Mouse (Mus musculus) adrenal gland, adult (tissue): ENCODE data around the gene Spp2.
"Not testable (repeated sequence)": the region's sequence is repeated elsewhere in the genome, so short reads cannot be mapped to it uniquely, and the experiment has no call there.

Source experiments
- DNase-seq, 2 experiments: peaks; one replicate each; pipeline ENCODE4 v3.0.0; 2022 to 2023; ENCODE audit warnings: low spot score in 1 of 2; ENCODE audit not compliant: inconsistent age in 2 of 2

The Spp2 gene

DNA sequence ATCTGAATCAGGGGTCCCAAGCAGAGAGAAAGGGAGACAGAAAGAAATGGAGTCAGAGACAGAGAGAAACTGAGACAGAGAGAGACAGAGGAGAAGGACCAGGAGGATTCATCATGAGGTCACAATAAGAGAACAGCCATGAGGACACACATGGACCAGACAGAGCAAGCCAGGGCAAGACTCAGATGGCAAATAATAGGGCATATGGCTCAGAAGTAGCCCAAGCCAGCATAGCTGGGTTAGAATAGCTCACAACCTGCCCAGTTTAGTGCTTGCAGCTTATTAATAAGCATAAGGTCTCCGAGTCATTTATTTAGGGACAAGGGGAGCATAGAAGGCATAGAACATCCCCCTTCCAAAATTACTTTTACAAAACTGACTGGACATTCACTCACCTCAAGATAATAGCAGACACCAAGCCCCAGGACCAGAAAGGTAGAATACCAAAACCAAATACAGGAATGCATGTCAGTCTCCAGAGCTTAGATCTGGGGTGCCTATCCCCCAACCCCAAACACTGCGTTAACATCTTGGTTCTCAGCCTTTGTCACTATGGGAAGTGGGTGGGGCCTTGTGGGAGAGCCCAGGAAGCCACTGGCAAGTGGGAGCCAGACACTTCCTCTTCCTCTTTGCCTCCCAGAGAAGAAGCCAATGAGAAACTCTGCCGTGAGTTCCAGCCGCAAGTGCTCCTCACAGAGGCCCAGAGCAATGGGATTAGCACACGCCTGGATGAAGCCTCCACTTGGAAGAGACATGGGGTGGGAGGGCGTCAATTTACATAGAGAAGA is 26.5 kb downstream of the Spp2 start:
- no peak for DNase-seq

DNA sequence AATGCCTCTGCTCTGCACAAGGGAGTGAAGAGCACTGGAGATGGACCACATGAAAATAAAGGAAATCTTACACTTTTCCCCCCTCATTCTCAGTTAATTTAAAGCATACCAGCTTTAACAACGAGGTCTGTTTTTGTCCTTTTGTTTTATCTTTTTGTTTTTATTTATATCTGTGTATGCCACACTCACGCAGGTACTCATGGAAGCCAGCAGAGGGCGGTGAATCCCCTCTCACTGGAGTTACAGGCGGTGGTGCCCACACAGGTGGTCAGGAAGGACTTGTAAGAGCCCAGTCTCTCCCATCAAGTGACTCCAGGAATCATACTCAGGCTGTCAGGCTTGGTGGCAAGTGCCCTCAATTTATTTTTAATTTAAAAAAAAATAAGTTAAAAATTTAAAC is 27.3 kb downstream of the Spp2 start:
- no peak for DNase-seq

DNA sequence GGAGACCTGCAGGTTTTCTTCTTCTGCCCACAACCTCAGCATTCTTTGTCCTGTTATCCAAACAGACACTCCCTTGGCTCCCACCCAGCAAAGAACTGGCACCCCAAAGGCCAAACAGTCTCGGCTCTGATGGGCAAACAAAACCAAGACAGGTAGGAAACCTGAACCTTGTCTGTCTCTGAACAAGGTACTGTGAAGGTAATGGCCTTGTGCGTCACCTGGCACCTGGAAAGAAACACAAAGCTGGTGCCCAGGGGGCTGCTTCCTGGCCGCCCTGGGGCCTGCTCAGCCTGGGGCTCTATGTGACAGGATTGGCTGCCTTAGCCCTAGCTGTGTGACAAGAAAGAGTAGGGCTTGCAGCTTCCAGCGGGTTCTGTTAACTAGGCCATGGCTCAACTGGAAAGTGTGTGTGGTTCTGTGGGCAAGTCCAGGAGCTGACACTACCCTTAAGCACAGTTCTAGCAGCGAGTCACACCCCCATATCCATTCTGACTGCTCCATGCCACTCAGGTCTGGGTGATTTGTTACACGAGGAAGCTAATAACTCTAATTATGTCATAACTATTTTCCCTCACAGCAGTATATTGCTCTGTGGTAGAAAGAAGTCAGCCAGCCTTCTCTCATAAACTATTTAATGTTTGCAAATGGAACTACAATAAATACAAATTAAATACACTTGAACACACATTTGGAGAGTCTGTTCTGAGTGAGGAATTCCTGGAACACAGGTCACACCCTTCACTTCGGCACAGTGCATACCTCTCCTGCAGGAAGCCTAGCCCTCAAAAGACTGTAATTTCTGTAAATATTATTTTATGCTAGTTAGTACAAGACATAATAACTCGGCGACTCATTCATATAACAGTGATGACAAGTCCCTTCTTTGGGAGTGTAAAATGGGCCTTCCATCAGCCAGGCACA is 30.7 kb downstream of the Spp2 start:
- no peak for DNase-seq

DNA sequence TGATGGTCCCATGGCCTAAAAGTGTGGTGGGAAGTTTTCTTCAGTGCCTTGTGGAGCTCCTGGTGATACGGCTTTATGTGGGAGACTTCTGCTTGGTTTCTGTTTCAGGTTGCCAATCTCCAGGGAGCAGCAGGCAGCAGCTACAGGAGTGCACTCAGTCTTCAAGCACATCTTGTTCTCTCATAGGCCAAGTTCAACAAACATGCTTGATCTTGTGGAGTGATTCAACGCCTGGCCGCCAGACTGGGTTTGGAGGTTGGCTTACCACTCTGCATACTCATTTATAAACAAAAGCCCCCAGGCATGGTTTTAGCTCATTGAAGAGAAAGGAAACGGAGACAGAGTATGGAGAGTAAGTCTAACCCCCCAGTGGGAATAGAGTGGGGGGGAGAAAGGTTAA is 36.6 kb downstream of the Spp2 start:
- no peak for DNase-seq

DNA sequence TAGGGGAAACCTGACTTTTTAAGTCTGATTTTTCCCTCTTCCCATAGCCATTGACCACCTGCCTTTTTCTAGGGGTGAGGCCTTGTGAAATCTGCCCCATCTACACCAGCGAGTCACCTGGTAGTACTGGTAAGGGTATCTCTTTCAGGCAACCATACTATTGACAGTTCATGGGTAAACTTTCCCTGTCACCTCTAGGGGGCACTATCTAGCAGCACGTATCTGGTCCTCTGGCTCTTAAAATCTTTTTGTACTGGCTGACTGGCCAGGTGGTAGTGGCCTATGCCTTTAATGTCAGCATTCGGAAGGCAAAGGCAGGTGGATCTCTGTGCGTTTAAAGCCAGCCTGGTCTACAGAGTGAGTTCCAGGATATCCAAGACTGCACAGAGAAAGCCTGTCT is 38.6 kb downstream of the Spp2 start:
- DNase-seq, result peak in 1 of 2 experiments; percentile 57

DNA sequence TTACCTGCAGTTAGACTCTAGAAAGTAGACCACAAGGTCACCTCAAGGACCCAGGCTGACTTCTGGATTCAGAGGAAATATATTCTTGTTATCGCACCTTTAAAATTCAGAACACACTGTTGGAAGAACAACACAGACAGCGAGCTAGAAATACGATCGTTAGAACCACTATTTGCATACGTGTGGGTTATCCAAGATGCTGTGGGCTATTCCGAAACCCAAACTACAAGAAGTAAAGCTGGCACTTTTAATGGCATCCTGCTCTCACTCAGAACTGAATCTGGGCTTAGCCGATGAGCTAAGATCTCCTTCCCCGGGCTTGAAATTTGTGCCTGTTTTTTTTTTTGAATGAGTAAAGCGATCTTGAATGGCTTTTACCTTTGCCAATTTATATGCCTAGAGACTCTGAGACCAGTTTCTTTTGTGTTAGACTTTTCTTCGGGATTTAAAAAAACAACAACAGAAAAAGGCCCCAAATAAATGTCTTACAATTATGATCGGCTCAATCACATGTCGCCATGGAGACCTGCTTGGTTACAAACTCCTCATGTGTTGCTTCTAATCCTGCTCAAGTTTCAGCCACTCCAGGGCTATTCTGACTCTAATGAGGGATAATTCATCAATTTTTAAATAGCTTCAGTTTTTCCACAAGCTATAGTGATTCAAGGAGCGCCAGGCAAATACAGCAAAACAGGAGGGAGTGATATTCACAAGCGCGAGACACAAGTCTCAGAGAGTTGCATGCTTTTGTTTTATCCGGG is 39.7 kb downstream of the Spp2 start:
- no peak for DNase-seq

DNA sequence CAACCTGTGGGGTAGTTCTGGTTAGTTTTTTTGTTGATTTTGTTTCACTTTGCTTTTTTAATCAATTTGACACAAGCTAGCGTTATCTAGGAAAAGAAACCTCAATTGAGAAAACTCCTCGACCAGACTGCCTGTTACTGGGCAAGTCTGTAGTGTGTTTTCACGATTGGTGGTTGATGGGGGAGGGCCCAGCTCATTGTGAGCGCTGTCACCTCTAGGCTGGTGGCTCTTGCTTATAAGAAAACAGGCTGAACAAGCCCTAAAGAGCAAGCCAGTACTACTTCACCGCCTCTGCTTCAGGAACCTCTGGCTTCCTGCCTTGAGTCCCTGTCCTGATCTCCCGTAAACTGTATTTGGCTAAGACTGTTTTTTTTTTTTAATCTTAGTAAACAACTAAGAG is 40.7 kb downstream of the Spp2 start:
- DNase-seq, result no peak

DNA sequence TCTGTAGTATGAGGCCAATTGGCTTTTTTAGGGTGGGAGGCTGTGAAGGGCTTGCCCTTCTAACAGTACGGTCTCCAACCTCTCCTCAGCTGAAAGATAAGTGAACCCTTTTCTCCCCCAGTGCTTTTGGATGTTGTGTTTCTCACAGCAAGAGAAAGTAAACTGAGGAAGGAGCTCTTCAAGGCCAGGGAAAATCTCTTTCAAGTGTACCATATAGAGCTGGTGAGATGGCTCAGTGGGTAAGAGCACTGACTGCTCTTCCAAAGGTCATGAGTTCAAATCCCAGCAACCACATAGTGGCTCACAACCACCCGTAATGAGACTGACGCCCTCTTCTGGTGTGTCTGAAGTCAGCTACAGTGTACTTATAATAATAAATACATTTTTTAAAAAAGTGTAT is 41.3 kb downstream of the Spp2 start:
- DNase-seq, result not testable (repeated sequence)

DNA sequence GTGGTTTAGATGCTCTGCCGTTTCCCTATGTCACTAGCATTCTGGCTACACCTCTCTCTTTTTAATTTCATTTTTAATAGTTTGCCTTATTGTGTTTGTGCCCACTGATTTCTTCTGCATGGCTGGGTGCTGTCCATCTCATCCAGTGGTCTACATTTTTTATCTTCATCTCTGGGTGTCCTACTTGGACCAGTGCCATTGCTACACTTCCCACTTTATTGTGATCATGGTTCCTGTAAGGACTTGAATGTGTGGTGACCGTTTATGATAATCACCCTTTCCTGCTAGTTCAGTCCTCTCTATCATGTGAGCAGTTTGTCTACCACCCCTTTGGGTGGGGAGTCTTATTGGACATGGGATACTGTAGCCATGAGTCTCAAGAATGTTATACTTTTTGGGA is 43.0 kb downstream of the Spp2 start:
- no peak for DNase-seq

DNA sequence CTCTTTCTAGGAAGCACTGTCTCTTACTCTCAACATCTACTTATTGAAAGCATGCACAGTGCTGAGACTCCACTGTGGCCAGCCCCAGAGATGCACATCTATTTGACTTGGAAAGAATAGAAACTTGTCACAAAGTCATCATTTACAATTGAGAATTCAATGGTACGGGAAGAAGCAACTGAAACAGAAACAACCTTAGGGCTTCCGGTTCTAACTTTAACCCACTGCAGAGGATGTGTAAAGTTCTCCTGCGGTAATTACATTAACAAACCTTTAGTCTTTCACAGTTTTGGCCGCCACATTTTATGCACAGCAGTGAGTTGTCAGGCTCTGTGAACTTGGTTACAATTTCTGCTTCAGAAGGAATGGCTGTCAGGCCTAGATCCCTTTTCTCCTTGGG is 43.9 kb downstream of the Spp2 start:
- no peak for DNase-seq

DNA sequence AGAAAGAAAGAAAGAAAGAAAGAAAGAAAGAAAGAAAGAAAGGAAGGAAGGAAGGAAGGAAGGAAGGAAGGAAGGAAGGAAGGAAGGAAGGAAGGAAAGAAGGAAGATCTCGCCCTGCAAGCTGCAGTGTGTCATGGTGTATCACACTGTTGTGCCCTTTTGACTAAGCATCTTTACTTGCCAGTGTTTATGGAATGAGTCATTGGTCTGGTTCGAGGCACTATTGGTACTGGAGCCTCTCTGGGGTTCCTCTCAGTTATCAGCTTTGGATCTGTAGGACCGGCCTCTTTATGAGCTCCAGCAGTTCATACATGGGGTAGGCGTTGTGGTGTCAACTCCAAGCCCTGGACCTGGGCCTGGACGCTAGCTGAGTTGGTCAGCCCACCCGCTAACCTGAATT is 45.4 kb downstream of the Spp2 start:
- no peak for DNase-seq

DNA sequence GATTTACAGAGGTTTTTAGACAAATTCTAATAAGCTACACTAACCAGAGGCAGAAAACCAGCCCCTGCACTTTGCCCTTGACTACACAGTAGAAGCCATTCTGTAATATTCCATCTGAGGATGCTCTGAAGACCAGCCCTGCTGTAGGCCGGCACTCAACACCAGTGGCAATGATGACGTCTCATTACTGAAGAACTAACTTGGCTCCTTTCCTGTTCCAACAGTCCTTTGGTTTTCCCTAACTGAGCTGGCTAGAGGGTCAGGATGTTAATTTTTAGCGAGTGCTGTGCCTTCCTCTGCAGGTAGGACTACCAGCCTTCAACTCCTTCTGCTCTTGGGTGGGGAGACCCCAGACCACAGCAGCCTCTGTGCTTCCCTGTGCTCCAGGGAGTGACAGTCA is 47.9 kb downstream of the Spp2 start:
- no peak for DNase-seq

DNA sequence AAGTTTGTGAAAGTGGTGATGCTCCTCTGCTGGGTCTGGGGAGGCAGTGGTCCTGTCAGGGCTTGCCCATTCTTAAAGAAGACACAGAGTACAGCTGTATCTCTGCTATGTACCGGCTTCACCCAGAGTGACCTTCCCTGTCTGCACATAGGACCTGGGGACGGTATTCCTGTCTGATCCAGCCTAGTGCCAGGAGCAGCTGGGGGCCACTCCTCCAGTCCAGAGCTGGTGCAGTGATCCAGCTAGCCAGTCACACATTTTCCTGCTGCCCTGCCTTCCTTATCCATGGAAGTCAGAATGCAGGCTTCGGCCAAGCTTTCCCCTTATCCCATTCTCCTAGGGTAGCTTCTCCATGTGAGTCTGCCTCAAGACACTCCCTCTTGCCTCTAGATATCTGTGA is 49.0 kb downstream of the Spp2 start:
- DNase-seq, result no peak

DNA sequence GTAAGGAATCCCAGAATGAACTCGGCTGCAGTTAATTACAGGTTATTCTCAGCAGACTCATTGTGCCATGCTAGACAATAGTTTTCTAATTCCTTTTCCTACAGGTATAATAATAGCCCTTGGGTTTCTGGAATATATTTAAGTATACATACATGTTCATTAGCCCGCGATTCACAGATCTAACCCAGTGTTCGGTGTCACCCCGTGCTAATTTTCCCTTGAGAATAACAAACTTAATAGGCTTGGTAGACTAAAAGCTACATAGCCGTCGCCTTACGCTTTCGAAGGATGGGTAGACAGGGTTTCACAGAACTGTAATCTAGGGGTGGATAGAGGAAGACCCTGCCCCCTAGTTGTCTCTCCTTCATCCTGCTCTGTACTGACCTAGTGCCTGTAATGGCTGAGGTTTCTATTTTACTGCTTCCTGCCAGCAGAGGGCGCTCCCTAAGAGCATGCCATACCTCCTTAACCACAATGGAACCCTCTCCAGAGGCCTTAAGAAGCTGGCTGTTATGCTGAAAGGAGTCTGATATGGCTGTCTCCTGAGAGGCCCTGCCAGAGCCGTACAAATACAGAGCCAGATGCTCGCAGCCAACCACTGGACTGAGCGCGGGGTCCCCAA is 49.8 kb downstream of the Spp2 start:
- DNase-seq, result peak; percentile 71 to 89

DNA sequence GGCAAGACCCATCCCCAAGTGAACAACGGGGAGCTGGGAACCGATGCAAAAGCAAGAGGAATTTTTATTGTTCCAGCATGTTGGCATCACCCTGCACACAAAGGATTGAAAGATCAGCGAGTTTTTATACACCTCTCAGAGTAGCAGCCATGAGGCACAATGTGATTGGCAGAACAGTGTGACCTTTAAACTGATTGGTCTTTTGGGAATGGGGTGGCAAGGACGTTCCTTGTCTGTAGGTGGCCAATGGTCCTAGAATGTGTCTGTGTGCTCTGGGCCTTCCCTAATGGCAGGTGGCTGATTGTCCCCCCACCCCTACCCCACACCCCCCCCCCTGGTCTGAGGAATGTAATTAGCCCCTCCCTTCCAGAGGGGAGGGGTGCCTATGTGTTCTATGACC is 52.4 kb downstream of the Spp2 start:
- DNase-seq, result no peak

DNA sequence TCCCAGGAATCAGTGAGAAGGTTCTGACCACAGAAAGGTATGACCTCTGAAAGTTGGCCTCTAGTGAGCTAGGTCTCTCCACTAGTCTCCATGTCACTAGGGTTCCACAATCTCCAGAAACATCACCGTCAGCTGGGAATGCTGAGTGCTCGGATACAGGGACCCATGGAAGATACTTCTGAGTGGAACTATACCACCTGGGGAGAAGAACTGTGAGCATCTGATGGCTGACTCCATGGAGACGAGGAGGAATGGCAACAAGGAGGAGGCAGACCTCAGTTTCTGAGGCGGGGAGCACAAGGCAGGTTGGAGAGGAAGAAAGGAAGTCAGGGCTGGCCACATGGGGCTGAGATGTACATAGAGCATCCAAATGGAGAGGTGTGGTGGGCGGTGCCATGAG is 52.9 kb downstream of the Spp2 start:
- no peak for DNase-seq

DNA sequence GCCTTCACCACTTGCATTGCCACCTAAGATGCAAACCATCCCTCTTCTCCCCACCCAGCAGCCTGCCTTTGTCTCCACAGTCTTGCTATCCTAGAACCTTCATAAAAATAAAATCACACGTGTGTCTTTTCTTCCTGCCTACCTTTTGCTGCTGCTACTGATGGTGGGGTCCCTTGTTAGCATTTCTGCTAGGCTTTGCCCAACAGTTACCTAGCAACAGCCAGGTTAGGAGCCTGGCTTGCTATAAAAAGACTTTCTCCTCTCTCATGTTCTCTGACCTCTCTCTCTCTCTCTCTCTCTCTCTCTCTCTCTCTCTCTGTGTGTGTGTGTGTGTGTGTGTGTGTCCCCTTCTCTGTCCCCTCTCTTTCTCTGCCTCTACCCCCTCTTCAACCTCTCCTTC is 54.3 kb downstream of the Spp2 start:
- no peak for DNase-seq

DNA sequence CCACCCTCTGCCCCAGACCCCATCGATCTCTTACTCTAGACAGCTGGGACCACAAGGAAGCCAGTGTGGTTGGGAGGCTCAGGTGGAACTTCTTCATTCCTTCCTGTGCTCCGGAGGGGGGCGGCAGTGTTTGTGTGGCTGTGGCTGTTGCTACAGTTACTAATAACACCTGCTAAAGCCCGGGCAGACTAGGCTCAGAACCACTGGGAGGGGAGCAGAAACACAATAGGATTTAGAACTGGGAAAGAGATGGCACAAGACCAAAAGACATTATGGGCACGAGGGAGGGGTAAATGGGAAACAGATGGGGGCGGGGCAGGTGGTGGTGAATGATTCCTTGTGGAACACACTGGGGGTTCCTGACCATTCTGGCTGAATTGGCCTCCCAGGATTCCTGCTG is 55.7 kb downstream of the Spp2 start:
- no peak for DNase-seq

DNA sequence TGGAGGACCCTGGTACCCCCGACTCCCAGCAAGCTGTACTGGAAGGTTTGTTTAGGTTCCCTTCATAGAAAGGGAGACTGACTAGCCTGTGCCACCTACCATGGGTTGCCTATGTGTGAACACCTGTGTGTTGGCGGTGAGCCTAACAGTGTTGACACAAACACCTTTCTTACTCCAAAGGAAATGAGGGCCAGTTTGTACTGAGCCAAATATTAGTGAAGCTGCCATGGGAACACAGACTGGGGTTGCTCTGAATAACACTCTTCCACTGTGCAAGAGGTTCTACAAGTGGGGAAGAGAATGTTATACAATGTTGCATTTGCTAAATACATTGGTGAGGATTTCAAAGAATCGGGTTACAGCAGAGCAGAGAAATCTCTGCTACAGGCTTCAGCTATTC is 56.5 kb downstream of the Spp2 start:
- no peak for DNase-seq

DNA sequence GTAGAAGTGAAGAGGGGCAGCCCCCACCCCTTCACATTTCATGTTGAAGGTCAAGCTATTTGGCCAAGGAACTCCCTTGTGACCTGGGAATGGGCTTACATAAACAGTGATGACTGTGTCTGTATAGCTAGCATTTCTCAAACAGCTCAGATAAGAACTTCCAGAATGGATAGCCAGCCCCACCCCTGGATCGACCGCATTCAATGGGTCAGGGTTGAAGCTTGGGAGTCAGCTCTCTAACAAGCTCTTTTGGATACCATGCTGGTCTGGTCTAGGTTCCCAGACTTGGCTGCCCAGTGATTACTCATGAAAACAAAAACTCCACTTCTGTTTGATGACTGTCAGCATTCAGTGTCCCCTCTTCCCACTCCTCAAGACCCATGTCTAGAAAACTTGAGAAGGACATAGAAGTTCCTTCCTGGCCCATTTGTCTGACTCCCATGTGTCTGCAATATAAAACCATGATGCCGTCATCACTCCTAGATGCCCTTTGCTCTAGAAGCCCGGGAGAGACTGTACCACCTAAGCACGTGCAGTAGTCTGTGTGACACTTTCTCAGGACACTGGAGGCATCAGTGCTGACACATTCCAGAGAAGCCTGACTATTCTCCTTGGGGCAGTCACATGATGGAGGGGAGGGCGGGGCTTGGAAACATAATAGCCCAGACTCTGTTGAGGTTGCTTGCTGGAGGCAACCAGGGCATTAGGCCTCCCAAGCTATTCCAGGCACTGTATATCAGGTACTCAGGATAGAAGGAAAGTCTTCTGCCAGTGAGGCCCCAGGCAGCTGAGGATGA is 57.5 kb downstream of the Spp2 start:
- no peak for DNase-seq
